Mouse (Mus musculus) urinary bladder, adult 2 months (tissue): Measurements from ENCODE around the gene Asprv1. TPM values are rescaled to one million over a fixed set of nuclear protein-coding genes. Genes with fewer than 3 reads are reported as not detected.

Experiments
- DNase-seq: peaks from one replicate; pipeline ENCODE4 v3.0.0; 2022; ENCODE audit warnings: low spot score
- polyA plus RNA-seq: library from polyadenylated mRNA; depleted of rRNA; stranded (reverse); fragments of >200 nt; gene quantifications from 2 replicates; pipeline ENCODE4 v1.2.3, GENCODE M21; 2012; rRNA removed

The Asprv1 gene
- polyA plus RNA-seq, 1 experiment, result 0.39 TPM

GRCm38 (mm10) chr6:86665560-86666307 lies 37.8 kb downstream of the Asprv1 start:
- DNase-seq, result no peak

GRCm38 (mm10) chr6:86667061-86667460 lies 39.1 kb downstream of the Asprv1 start:
- no peak for DNase-seq

GRCm38 (mm10) chr6:86668580-86669239 lies 40.7 kb downstream of the Asprv1 start, which contains the start of gene Mxd1:
Mxd1 (minus strand) TSS chr6:86669161.
- DNase-seq, result no peak

GRCm38 (mm10) chr6:86669240-86669727 lies 41.3 kb downstream of the Asprv1 start:
- DNase-seq, result peak; percentile 99

- DNase-seq, result no peak
Measured at GRCm38 (mm10) chr6:86670873-86671272, 42.9 kb downstream of the Asprv1 start.

GRCm38 (mm10) chr6:86678341-86678740 lies 50.4 kb downstream of the Asprv1 start:
- no peak for DNase-seq

Other genes starting within 250 kb of the Asprv1 start
- 91.2 and 102 TPM in 2 replicates for gene Pcyox1, start 231.0 kb upstream of the Asprv1 start, polyA plus RNA-seq
- gene Tia1, start 223.9 kb upstream of the Asprv1 start, polyA plus RNA-seq, result 55.8 and 74.2 TPM in 2 replicates
- 0.28 and 1.0 TPM in 2 replicates for gene Gm44790, start 201.5 kb upstream of the Asprv1 start, polyA plus RNA-seq
- 24.6 and 28.2 TPM in 2 replicates for gene C87436, start 189.8 kb upstream of the Asprv1 start, polyA plus RNA-seq
- gene Pcbp1, start 101.8 kb upstream of the Asprv1 start, polyA plus RNA-seq, result 153 and 183 TPM in 2 replicates
- 9.0 and 10.1 TPM in 2 replicates for gene Mxd1, start 41.0 kb downstream of the Asprv1 start, polyA plus RNA-seq
- gene Snrnp27, start 56.4 kb downstream of the Asprv1 start, polyA plus RNA-seq, result 60.5 and 65.3 TPM in 2 replicates
- 16.5 TPM in 2 replicates for gene Gmcl1, start 105.2 kb downstream of the Asprv1 start, polyA plus RNA-seq
- 134 and 144 TPM in 2 replicates for gene Anxa4, start 165.4 kb downstream of the Asprv1 start, polyA plus RNA-seq
- gene Aak1, start 221.4 kb downstream of the Asprv1 start, polyA plus RNA-seq, result 21.2 and 21.9 TPM in 2 replicates